Mouse (Mus musculus): ENCODE data around the gene Cmtm5. TPM values are rescaled to one million over a fixed set of nuclear protein-coding genes. Genes with fewer than 3 reads are reported as not detected.
"Not testable (repeated sequence)": the region's sequence is repeated elsewhere in the genome, so short reads cannot be mapped to it uniquely, and the experiment has no call there.

Cmtm5 gene
- total RNA-seq, 2 experiments from 2014 or later: 0.25 TPM; not detected in 1

DNA sequence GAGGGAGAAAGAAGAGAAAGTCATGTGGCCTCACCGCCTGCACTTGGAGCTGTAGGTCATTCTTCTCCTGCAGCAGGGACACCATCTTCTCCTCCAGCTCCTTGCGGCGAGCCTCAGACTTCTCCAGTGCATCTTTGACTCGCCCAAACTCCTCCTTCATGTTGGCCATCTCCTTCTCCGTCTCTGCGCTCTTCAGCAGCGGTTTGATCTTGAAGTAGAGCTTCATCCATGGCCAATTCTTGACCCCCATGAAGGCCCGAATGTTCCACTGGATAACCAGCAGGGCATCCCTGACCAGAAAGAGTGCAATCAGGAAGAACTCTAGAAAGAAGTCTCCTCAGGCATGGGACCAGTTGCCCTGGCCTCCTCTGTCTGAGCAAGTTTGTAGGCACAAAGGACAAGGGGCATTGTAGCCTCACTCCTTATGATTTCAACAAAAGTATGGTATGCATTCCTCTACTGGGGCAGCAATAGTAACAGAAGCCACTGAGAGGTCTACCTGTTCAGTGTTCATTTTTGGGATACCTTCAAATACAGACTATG, 17.7 kb downstream of the Cmtm5 start:
- H3K27ac ChIP-seq: no peak overlapping the region
- H3K4me3 ChIP-seq: no peak overlapping the region
- no peak for TF ChIP-seq CTCF (IDR thresholded peaks at IDR 0.05)
- no peak for DNase-seq
- intact Hi-C loops (cut with DNase I): no loop called here

DNA sequence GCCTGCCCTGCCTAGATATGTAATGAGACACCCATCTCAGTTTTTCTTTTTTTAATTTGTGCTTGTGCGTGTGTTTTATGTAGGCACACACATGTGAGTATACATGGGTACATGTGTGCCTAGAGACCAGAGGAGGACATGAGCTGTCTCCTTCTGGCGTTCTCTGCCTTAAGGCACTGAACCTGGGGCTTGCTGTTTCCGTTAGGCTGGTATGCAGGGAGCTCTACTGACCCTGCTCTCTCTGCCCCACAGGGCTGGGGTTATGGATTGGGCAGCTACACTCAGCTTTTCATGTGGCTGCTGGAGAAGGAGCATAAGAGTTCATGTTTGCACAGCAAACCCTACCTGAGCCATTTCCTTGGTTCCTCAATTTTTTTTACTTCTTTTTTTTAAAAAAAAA, 18.4 kb downstream of the Cmtm5 start:
- H3K4me3 ChIP-seq: no peak overlapping the region
- no peak for DNase-seq
- H3K27ac ChIP-seq: no peak overlapping the region
- no peak for TF ChIP-seq CTCF (IDR thresholded peaks at IDR 0.05)
- intact Hi-C loops (cut with DNase I): no loop called here

DNA sequence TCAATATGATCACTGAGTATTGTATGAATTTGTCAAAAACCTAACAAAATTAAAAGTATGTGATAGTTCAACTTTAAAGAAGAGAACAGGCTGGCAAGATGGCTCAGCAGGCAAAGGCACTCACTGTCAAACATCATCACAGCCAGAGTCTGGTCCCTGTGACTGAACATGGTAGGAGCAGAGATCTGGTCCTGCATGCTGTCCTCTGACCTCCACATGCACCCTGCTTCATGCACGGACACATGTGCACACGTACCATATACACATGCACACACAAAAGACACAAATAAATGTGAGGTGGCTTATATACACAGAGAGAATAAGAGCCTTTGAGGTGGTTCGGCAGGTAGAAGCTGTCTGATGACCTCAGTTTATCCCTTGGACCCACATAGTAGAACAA, 19.4 kb downstream of the Cmtm5 start:
- no peak overlapping the region for H3K4me3 ChIP-seq
- no peak for DNase-seq
- H3K27ac ChIP-seq: no peak overlapping the region
- intact Hi-C loops (cut with DNase I): loop anchor here (5.0 kb wide), 1 partner anchor 47 kb away; no protein-coding TSS in a partner anchor
- TF ChIP-seq CTCF (IDR thresholded peaks at IDR 0.05): no peak

DNA sequence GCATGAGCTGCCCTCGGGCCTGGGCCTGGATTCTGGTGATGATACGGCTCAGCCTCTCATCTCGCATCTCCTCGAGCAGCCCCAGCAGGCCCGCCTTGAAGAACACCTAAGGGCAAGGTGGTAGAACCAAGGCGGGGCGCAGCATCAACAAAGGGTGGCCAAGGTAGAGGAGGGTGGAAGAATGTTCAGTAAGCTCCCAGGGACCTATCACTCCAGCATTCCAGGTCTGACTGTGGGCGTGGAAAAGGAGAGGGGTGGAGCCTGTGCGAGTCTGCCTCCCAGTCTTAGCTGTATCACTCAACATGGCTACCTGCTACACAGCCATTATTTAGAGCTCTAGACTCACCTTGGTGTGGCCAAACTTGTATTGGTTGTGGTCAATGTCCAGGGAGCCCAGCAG, 20.5 kb downstream of the Cmtm5 start:
- Histone ChIP-seq H3K4me3 (no peak overlapping the region), H3K27ac (no peak overlapping the region)

DNA sequence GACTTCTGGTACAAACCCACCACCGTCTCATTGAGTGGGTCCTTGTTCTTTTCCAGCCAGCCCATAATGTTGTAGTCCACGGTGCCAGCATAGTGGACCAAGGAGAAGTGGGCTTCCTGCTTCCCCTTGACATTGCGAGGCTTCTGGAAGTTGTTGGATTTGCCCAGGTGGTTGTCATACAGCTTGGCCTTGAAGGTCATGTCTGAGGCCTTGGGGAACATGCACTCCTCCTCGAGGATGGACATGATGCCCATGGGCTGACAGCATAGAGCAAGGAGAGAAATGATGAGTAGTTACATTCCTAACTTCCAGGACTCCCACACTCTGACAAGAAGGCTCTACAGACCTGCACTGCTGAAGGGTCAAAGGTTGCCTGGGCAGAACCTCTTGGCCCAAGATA, 22.4 kb downstream of the Cmtm5 start:
- intact Hi-C loops (cut with DNase I): loop anchor here (5.0 kb wide), 1 partner anchor 44 kb away; no protein-coding TSS in a partner anchor
- TF ChIP-seq CTCF (IDR thresholded peaks at IDR 0.05): no peak
- Histone ChIP-seq H3K27ac (no peak overlapping the region), H3K4me3 (no peak overlapping the region)
- no peak for DNase-seq

More for the DNA sequence above, 20.5 kb downstream of the Cmtm5 start:
- no peak for TF ChIP-seq CTCF (IDR thresholded peaks at IDR 0.05)
- intact Hi-C loops (cut with DNase I): loop anchor here (5.0 kb wide), 1 partner anchor 46 kb away; no protein-coding TSS in a partner anchor
- no peak for DNase-seq

DNA sequence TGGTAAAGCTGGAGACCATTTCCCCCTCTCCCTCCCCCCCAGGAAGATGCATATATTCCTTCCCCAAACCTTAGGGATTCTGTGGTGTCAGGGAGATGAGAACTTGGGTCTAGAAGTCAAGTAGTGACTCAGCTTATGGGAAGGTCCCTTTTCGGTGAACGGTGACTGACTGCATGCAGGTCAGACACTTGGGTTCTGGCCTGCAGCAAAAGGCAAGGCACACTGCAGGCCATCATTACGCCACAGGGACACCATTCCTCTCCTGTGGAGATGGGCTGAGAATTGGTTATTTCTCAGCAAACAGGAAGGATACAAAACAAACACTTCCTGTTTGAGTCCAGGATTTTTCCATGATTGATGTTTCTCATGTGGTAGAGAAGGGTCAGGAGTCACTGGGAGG, 23.1 kb downstream of the Cmtm5 start:
- Histone ChIP-seq H3K4me3 (no peak overlapping the region), H3K27ac (no peak overlapping the region)
- no peak for TF ChIP-seq CTCF (IDR thresholded peaks at IDR 0.05)
- no peak for DNase-seq
- intact Hi-C loops (cut with DNase I): loop anchor here (5.0 kb wide), 1 partner anchor 43 kb away; no protein-coding TSS in a partner anchor

DNA sequence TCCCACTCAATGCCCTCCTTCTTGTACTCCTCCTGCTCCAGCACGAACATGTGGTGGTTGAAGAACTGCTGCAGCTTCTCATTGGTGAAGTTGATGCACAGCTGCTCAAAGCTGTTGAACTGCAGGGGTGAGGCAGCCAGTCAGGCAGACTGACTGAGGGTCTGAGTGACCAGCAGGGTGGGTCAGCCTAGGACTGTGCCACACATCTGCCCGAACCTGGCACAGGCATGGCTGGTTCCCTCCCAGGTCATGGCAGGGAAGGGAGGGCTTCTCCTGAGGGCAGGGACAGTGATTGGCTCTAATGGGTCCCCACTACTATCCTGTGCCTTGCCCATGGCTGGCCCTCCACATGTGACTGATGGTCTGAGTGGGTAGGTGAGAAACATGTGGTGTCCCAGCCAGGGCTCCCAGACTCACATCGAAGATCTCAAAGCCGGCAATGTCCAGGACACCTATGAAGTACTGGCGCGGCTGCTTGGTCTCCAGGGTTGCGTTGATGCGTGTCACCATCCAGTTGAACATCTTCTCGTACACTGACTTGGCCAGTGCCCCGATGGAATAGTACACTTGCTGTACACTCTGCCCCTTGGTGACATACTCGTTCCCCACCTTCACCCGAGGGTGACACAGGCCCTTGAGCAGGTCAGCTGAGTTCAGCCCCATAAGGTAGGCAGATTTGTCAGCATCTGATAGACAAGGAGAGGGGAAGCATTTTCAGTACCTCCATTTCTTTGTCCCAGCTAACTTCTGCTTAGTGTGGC, 24.0 kb downstream of the Cmtm5 start:
- DNase-seq, H3K27ac ChIP-seq, H3K4me3 ChIP-seq: not testable (repeated sequence)
- intact Hi-C loops (cut with DNase I): loop anchor here (5.0 kb wide), 1 partner anchor 42 kb away; no protein-coding TSS in a partner anchor

DNA sequence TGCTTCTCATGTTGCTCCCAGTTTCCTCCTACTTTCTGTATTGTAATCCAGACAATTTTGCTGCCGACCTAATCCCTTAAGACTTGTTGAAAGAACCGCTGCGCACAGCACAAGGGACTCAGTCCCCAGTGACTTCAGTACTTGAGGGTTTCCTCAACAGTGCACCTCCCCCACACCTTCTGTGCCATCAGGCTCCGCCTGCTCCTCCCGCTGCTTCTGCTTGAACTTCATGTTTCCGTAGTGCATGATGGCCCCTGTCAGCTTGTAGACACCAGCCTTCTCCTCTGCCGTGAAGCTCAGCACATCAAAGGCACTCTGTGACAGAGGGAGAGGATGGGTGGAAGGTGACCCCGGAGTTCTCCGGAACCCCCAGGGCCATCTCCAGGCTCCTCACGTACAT, 24.7 kb downstream of the Cmtm5 start:
- no peak for DNase-seq
- TF ChIP-seq CTCF (IDR thresholded peaks at IDR 0.05): no peak
- no peak overlapping the region for H3K4me3 ChIP-seq
- intact Hi-C loops (cut with DNase I): no loop called here
- no peak overlapping the region for H3K27ac ChIP-seq

DNA sequence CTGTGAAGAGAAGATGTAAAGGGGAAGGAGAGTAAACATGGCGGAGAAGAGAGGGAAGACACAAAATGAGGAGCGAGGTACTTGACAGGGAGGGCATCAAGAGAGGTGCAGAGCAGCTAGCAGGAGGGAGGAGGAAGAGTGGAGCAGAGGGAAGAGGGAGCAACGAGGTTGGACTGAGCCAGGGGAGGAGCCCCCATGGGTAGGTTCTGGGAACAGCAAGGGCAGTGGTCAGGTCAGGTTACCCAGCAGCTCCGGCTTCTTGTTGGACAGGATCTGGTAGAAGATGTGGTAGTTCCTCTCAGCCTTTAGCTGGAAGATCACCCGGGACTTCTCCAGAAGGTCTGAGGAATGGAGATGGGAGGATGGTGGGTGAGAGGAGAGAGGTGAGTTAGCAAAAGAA, 25.4 kb downstream of the Cmtm5 start:
- Histone ChIP-seq H3K4me3 (no peak overlapping the region), H3K27ac (no peak overlapping the region)
- no peak for TF ChIP-seq CTCF (IDR thresholded peaks at IDR 0.05)
- no peak for DNase-seq
- intact Hi-C loops (cut with DNase I): no loop called here

DNA sequence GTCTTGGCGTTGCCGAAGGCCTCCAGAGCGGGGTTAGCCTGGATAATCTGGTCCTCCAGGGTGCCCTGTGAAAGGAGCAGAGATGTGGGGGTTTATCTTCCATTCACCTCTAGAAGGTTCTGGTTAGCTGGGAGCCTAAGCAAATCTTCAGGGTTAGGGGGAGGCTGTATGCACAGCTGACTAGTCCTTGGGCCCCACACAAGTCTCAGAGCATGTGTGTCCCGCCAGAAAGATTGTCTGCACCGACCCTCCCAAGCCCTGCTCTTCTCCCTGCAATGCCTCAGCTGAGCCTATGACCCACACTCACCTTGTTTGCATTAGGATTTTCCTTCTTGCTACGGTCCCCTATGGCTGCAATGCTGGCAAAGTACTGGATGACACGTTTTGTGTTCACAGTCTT, 26.7 kb downstream of the Cmtm5 start:
- Histone ChIP-seq H3K27ac (no peak overlapping the region), H3K4me3 (no peak overlapping the region)
- no peak for DNase-seq
- intact Hi-C loops (cut with DNase I): no loop called here
- no peak for TF ChIP-seq CTCF (IDR thresholded peaks at IDR 0.05)

DNA sequence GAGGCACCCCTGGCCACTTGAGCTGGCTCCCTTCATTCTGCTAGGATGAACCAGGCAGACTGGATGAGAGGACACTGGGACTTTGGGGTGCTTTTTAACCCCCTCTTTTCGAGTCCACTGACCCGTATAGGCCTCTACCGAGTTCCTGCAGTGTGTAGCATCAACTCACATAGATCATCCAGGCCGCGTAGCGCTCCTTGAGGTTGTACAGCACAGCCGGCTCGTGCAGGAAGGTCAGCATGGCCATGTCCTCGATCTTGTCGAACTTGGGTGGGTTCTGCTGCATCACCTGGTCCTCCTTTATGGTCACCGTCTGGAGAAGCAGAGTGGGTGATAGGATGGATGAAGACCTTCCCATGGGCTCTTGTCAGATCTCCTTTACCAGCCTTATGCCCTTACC, 27.7 kb downstream of the Cmtm5 start:
- Histone ChIP-seq H3K4me3 (no peak overlapping the region), H3K27ac (no peak overlapping the region)
- TF ChIP-seq CTCF (IDR thresholded peaks at IDR 0.05): no peak
- intact Hi-C loops (cut with DNase I): no loop called here
- no peak for DNase-seq

DNA sequence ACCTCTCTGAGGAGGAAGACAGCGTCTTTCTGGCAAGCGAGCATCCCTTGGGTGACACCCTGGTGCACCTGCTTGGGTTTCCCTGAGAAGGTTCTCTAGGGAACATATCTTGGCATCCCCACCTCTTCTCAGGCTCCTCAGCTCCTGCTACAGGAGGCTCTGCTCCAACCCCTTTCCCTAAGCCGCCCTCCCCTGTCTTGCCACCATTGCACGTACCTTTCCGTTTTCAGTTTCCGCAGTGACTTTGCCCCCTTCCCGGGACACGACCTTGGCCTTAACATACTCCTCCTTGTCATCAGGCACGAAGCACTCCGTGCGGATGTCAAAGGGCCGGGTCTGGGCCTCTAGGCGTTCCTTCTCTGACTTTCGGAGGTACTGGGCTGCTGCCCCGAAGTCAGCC, 29.0 kb downstream of the Cmtm5 start:
- H3K4me3 ChIP-seq: no peak overlapping the region
- H3K27ac ChIP-seq: no peak overlapping the region
- DNase-seq: no peak
- intact Hi-C loops (cut with DNase I): no loop called here
- TF ChIP-seq CTCF (IDR thresholded peaks at IDR 0.05): no peak

DNA sequence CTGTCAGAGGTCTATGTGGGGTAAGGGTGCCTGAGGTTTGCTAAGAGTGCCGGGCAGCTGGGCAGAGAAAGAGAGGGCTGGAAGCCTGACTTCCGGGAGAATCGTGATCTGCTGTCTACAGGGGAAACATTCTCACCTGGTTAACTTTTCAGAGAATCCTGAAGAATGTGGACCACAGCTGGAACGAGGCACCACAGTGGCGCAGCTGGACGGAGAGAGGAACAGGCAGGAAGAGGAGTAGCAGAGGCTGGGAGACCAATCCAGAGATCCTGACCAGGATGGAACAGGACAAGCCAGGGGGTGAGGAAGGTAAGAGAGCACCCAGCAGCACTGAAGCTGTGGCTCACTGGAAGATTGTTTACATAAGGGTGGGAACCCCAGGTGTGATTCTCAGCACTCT, 29.6 kb downstream of the Cmtm5 start:
- H3K4me3 ChIP-seq: no peak overlapping the region
- no peak for DNase-seq
- H3K27ac ChIP-seq: no peak overlapping the region
- TF ChIP-seq CTCF (IDR thresholded peaks at IDR 0.05): no peak
- intact Hi-C loops (cut with DNase I): no loop called here
